Mouse (Mus musculus): ENCODE measurements around the gene Dtd1.

DNA sequence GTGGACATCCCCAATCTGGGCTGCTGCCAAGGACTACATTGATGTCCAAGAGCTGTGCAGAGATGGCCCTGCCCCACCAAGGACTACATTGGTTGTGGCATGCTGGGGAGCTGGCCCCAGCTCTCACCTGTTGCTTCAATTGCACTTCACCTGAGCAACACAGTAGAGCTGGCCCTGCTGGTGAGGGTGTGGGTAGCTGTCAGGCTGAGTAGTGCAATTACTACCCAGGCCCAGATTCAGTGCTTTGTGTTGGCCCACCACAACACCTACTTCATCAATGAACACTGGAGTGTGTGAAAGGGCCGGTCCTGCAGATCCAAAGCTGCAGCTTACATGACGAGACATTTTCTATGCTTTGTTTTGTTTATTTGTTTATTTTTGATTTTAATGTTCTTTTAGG lies 93.1 kb downstream of the Dtd1 start:
- TF ChIP-seq CTCF (IDR thresholded peaks at IDR 0.05; ENCODE audit: borderline replicate concordance, extremely low read depth, insufficient read depth, insufficient read length) (no peak), POLR2A (IDR thresholded peaks at IDR 0.05; ENCODE audit: borderline replicate concordance, extremely low read depth, insufficient read depth, insufficient read length, poor library complexity, severe bottlenecking) (no peak)
